Mouse (Mus musculus) lung, embryonic 15.5 days (tissue): ENCODE results near the gene Mcub. TPM values are rescaled to one million over a fixed set of nuclear protein-coding genes. Genes with fewer than 3 reads are reported as not detected.

ENCODE experiments used
- ATAC-seq: fragments of 200-750 bp; cut with Nextera tagmentation; 2 replicates; pipeline ENCODE4 v1.8.0; 2017; ENCODE audit warnings: moderate number of reproducible peaks, borderline replicate concordance; ENCODE audit not compliant: low FRiP score, low TSS enrichment; ENCODE audit errors: extremely low read depth
- H3K27ac ChIP-seq: fragments of 300-500 bp; sonication (generic); 2 replicates; pipeline ENCODE4 v1.5.1; 2015; ENCODE audit warnings: moderate library complexity, mild to moderate bottlenecking, inconsistent platforms
- H3K27me3 ChIP-seq: fragments of 300-500 bp; sonication (generic); 2 replicates; pipeline ENCODE4 v1.6.1; 2015; ENCODE audit warnings: inconsistent platforms
- H3K36me3 ChIP-seq: fragments of 300-500 bp; sonication (generic); 2 replicates; pipeline ENCODE4 v1.6.1; 2015; ENCODE audit warnings: inconsistent platforms
- H3K4me1 ChIP-seq: fragments of 300-500 bp; sonication (generic); 2 replicates; pipeline ENCODE4 v1.6.1; 2015; ENCODE audit warnings: inconsistent platforms
- H3K4me2 ChIP-seq: fragments of 300-500 bp; sonication (generic); 2 replicates; pipeline ENCODE4 v1.6.1; 2015; ENCODE audit warnings: inconsistent platforms, mild to moderate bottlenecking, moderate library complexity
- H3K4me3 ChIP-seq: fragments of 300-500 bp; sonication (generic); 2 replicates; pipeline ENCODE4 v1.5.1; 2015; ENCODE audit warnings: mild to moderate bottlenecking, inconsistent platforms
- H3K9ac ChIP-seq: fragments of 300-500 bp; sonication (generic); 2 replicates; pipeline ENCODE4 v1.6.1; 2015; ENCODE audit warnings: inconsistent platforms
- H3K9me3 ChIP-seq: fragments of 300-500 bp; sonication (generic); 2 replicates; pipeline ENCODE4 v1.6.1; 2016; ENCODE audit warnings: inconsistent platforms
- WGBS: fragments of 180-500 bp; shearing (Covaris S2); methylation state at CpG from one replicate; pipeline ENCODE4 v1.1.7; 2015; 5-methylcytosine and 5-hydroxymethylcytosine counted together
- polyA plus RNA-seq: library from polyadenylated mRNA; unstranded; fragments of >200 nt; fragmentation: Nextera tagmentation; extraction: Ambion mirVana; gene quantifications from 2 replicates; pipeline ENCODE4 v1.2.1, GENCODE M21; 2015

Mcub gene
- polyA plus RNA-seq, 1 experiment from 2014 or later: 4.9 TPM

- ATAC-seq: no peak
- Histone ChIP-seq H3K4me3 (no peak overlapping the region), H3K27me3 (no peaks in the 10 kb centered on the region), H3K36me3 (peaks cover 22% of the 10 kb centered on the region), H3K9me3 (no peaks in the 10 kb centered on the region), H3K4me1 (no peaks in the 10 kb centered on the region), H3K9ac (no peak overlapping the region), H3K27ac (no peak overlapping the region), H3K4me2 (no peak overlapping the region)
- WGBS: 75% methylated on average over 3 of the region's 3 CpGs
Measured at GRCm38 (mm10) chr3:129917424-129917823, 52.6 kb downstream of the Mcub start.

GRCm38 (mm10) chr3:129913241-129913640 is 56.8 kb downstream of the Mcub start:
- H3K4me3 ChIP-seq: no peak overlapping the region
- no peak overlapping the region for H3K27ac ChIP-seq
- no peaks in the 10 kb centered on the region for H3K9me3 ChIP-seq
- H3K4me1 ChIP-seq: no peaks in the 10 kb centered on the region
- ATAC-seq: no peak
- no peaks in the 10 kb centered on the region for H3K27me3 ChIP-seq
- WGBS: 93% methylated on average over 13 of the region's 13 CpGs
- no peak overlapping the region for H3K9ac ChIP-seq
- H3K36me3 ChIP-seq: peaks cover 50% of the 10 kb centered on the region
- H3K4me2 ChIP-seq: no peak overlapping the region

- 89% methylated on average over 14 of the region's 14 CpGs for WGBS
- H3K4me1 ChIP-seq: no peaks in the 10 kb centered on the region
- H3K27me3 ChIP-seq: no peaks in the 10 kb centered on the region
- no peak overlapping the region for H3K9ac ChIP-seq
- H3K4me2 ChIP-seq: no peak overlapping the region
- H3K4me3 ChIP-seq: no peak overlapping the region
- ATAC-seq: no peak
- no peak overlapping the region for H3K27ac ChIP-seq
- no peaks in the 10 kb centered on the region for H3K9me3 ChIP-seq
- peaks cover 50% of the 10 kb centered on the region for H3K36me3 ChIP-seq
Measured at GRCm38 (mm10) chr3:129912025-129912424, 58.0 kb downstream of the Mcub start.

GRCm38 (mm10) chr3:129904381-129905132 is 65.4 kb downstream of the Mcub start:
- ATAC-seq: no peak
- 72% methylated on average over 7 of the region's 7 CpGs for WGBS
- no peak overlapping the region for H3K4me2 ChIP-seq
- H3K27ac ChIP-seq: no peak overlapping the region
- H3K27me3 ChIP-seq: no peaks in the 10 kb centered on the region
- H3K36me3 ChIP-seq: peaks cover 14% of the 10 kb centered on the region
- H3K4me1 ChIP-seq: peaks cover 15% of the 10 kb centered on the region
- H3K4me3 ChIP-seq: no peak overlapping the region
- no peak overlapping the region for H3K9ac ChIP-seq
- no peaks in the 10 kb centered on the region for H3K9me3 ChIP-seq

- Histone ChIP-seq H3K27ac (no peak overlapping the region), H3K36me3 (peaks cover 7% of the 10 kb centered on the region; the same call in 1 of the 2 replicates), H3K4me2 (no peak overlapping the region), H3K9ac (no peak overlapping the region), H3K9me3 (no peaks in the 10 kb centered on the region), H3K4me3 (no peak overlapping the region), H3K4me1 (peaks cover 15% of the 10 kb centered on the region), H3K27me3 (no peaks in the 10 kb centered on the region)
- whole genome bisulfite sequencing: 78% methylated on average over 8 of the region's 8 CpGs
- no peak for ATAC-seq
Measured at GRCm38 (mm10) chr3:129903866-129904265, 66.1 kb downstream of the Mcub start.

GRCm38 (mm10) chr3:129903369-129903768 is 66.6 kb downstream of the Mcub start:
- WGBS: 84% methylated on average over 3 of the region's 3 CpGs
- H3K9me3 ChIP-seq: no peaks in the 10 kb centered on the region
- 0 out of 2 replicates have a peak, but pooled peaks cover 4% of the 10 kb centered on the region for H3K36me3 ChIP-seq
- H3K4me1 ChIP-seq: peaks cover 15% of the 10 kb centered on the region
- H3K4me3 ChIP-seq: no peak overlapping the region
- H3K9ac ChIP-seq: no peak overlapping the region
- no peak overlapping the region for H3K27ac ChIP-seq
- no peak overlapping the region for H3K4me2 ChIP-seq
- no peak for ATAC-seq
- no peaks in the 10 kb centered on the region for H3K27me3 ChIP-seq

- peak within 1 kb of the TSS; percentile 73 for H3K4me2 ChIP-seq
- no peaks in the 10 kb centered on the region for H3K9me3 ChIP-seq
- H3K4me3 ChIP-seq: peak within 1 kb of the TSS; percentile 76
- H3K27ac ChIP-seq: peak within 1 kb of the TSS; percentile 65
- WGBS: 0% methylated on average over 34 of the region's 34 CpGs
- H3K4me1 ChIP-seq: peaks cover 15% of the 10 kb centered on the region
- H3K36me3 ChIP-seq: 0 out of 2 replicates have a peak, but pooled peaks cover 4% of the 10 kb centered on the region
- H3K27me3 ChIP-seq: no peaks in the 10 kb centered on the region
- H3K9ac ChIP-seq: peak within 1 kb of the TSS; percentile 51
- ATAC-seq: peak; percentile 96
Measured at GRCm38 (mm10) chr3:129901271-129901809, 68.7 kb downstream of the Mcub start, which contains the start of gene Casp6. TSS of gene Casp6 (plus strand) at chr3:129901425.

GRCm38 (mm10) chr3:129898886-129899285 is 71.1 kb downstream of the Mcub start:
- no peak for ATAC-seq
- no peak overlapping the region for H3K4me3 ChIP-seq
- WGBS: 65% methylated on average over 4 of the region's 4 CpGs

GRCm38 (mm10) chr3:129896591-129896990 is 73.4 kb downstream of the Mcub start:
- Histone ChIP-seq H3K36me3 (0 out of 2 replicates have a peak, but pooled peaks cover 8% of the 10 kb centered on the region), H3K4me1 (0 out of 2 replicates have a peak, but pooled peaks cover 2% of the 10 kb centered on the region), H3K9ac (no peak overlapping the region), H3K27me3 (no peaks in the 10 kb centered on the region), H3K9me3 (no peaks in the 10 kb centered on the region), H3K4me2 (no peak overlapping the region), H3K4me3 (no peak overlapping the region), H3K27ac (no peak overlapping the region)
- 33% methylated on average over 6 of the region's 6 CpGs for WGBS
- ATAC-seq: no peak

More at GRCm38 (mm10) chr3:129898886-129899285, 71.1 kb downstream of the Mcub start:
- Histone ChIP-seq H3K4me2 (no peak overlapping the region), H3K27ac (no peak overlapping the region), H3K36me3 (no peaks in the 10 kb centered on the region), H3K9ac (no peak overlapping the region), H3K9me3 (no peaks in the 10 kb centered on the region), H3K27me3 (no peaks in the 10 kb centered on the region), H3K4me1 (peaks cover 15% of the 10 kb centered on the region)

- WGBS: 94% methylated on average over 3 of the region's 3 CpGs
Measured at GRCm38 (mm10) chr3:129893143-129893542, 76.9 kb downstream of the Mcub start.

GRCm38 (mm10) chr3:129892003-129892402 is 78.0 kb downstream of the Mcub start:
- no peaks in the 10 kb centered on the region for H3K27me3 ChIP-seq
- no peak overlapping the region for H3K9ac ChIP-seq
- ATAC-seq: no peak
- H3K36me3 ChIP-seq: peaks cover 12% of the 10 kb centered on the region; the same call in 1 of the 2 replicates
- no peak overlapping the region for H3K4me2 ChIP-seq
- WGBS: 76% methylated on average over 5 of the region's 5 CpGs
- H3K4me1 ChIP-seq: no peaks in the 10 kb centered on the region
- no peaks in the 10 kb centered on the region for H3K9me3 ChIP-seq
- no peak overlapping the region for H3K4me3 ChIP-seq
- no peak overlapping the region for H3K27ac ChIP-seq

More at GRCm38 (mm10) chr3:129893143-129893542, 76.9 kb downstream of the Mcub start:
- Histone ChIP-seq H3K27ac (no peak overlapping the region), H3K36me3 (peaks cover 12% of the 10 kb centered on the region; the same call in 1 of the 2 replicates), H3K4me3 (no peak overlapping the region), H3K9me3 (no peaks in the 10 kb centered on the region), H3K4me1 (no peaks in the 10 kb centered on the region), H3K27me3 (no peaks in the 10 kb centered on the region), H3K4me2 (no peak overlapping the region), H3K9ac (no peak overlapping the region)
- ATAC-seq: no peak
